Mouse (Mus musculus) myocyte (in vitro differentiated cells): Measurements from ENCODE around the gene Unc5b.

Source experiments
- CEBPB ChIP-seq: IDR thresholded peaks from 2 replicates; pipeline ENCODE4 v1.6.1; 2011; ENCODE audit warnings: mild to moderate bottlenecking, moderate library complexity; ENCODE audit not compliant: poor library complexity, insufficient read depth, severe bottlenecking
- E2F4 ChIP-seq: IDR thresholded peaks from one replicate; pipeline ENCODE4 v1.6.1; 2011; ENCODE audit warnings: mild to moderate bottlenecking, control low read depth, moderate library complexity; ENCODE audit not compliant: insufficient read depth
- POLR2A ChIP-seq: IDR thresholded peaks from one replicate; pipeline ENCODE4 v1.6.1; 2011; ENCODE audit warnings: low read depth, mild to moderate bottlenecking, control low read depth, moderate library complexity; ENCODE audit not compliant: insufficient read length
- POLR2AphosphoS2 ChIP-seq: IDR thresholded peaks from one replicate; pipeline ENCODE4 v1.6.1; 2011; ENCODE audit warnings: low read depth, control low read depth; ENCODE audit not compliant: insufficient read length
- TCF3 ChIP-seq: IDR thresholded peaks from one replicate; pipeline ENCODE4 v1.6.1; 2011; ENCODE audit warnings: low read depth, control low read depth; ENCODE audit not compliant: insufficient read length
- USF1 ChIP-seq: IDR thresholded peaks from one replicate; pipeline ENCODE4 v1.6.1; 2011; ENCODE audit warnings: low read depth, mild to moderate bottlenecking, control low read depth, moderate library complexity

- TF ChIP-seq TCF3 (no peak), POLR2A (no peak), E2F4 (no peak), CEBPB (no peak), POLR2AphosphoS2 (no peak), USF1 (no peak)
These were observed 38.5 kb downstream of the Unc5b start for GRCm38 (mm10) chr10:60792841-60793240.
